Mouse (Mus musculus): Measurements from ENCODE around the gene Prep.
"Not testable (repeated sequence)": the region's sequence is repeated elsewhere in the genome, so short reads cannot be mapped to it uniquely, and the experiment has no call there.

Prep gene

GRCm38 (mm10) chr10:45121637-45122036 lies 54.6 kb downstream of the Prep start:
- DNase-seq, result no peak

- DNase-seq, result no peak
Measured at GRCm38 (mm10) chr10:45122476-45122875, 55.5 kb downstream of the Prep start.

- no peak for DNase-seq
Measured at GRCm38 (mm10) chr10:45123011-45123410, 56.0 kb downstream of the Prep start.

- DNase-seq, result no peak
Measured at GRCm38 (mm10) chr10:45129105-45129504, 62.1 kb downstream of the Prep start.

GRCm38 (mm10) chr10:45130004-45130403 lies 63.0 kb downstream of the Prep start:
- no peak for DNase-seq

- peak; percentile 83 for DNase-seq
Measured at GRCm38 (mm10) chr10:45132371-45132770, 65.4 kb downstream of the Prep start.

GRCm38 (mm10) chr10:45136806-45137205 lies 69.8 kb downstream of the Prep start:
- DNase-seq, result no peak

GRCm38 (mm10) chr10:45139910-45140309 lies 72.9 kb downstream of the Prep start:
- DNase-seq, result no peak

- DNase-seq, result no peak
Measured at GRCm38 (mm10) chr10:45140474-45141212, 73.6 kb downstream of the Prep start.

GRCm38 (mm10) chr10:45142359-45142758 lies 75.4 kb downstream of the Prep start:
- DNase-seq, result no peak

GRCm38 (mm10) chr10:45144038-45144817 lies 77.2 kb downstream of the Prep start:
- DNase-seq, result no peak

GRCm38 (mm10) chr10:45146821-45147220 lies 79.8 kb downstream of the Prep start:
- no peak for DNase-seq

GRCm38 (mm10) chr10:45151137-45151536 lies 84.1 kb downstream of the Prep start:
- DNase-seq, result no peak

GRCm38 (mm10) chr10:45151771-45152692 lies 85.0 kb downstream of the Prep start:
- no peak for DNase-seq

GRCm38 (mm10) chr10:45154557-45155060 lies 87.6 kb downstream of the Prep start:
- DNase-seq, result no peak

GRCm38 (mm10) chr10:45165851-45166250 lies 98.8 kb downstream of the Prep start:
- no peak for DNase-seq

GRCm38 (mm10) chr10:45173927-45174326 lies 106.9 kb downstream of the Prep start:
- DNase-seq, result no peak

GRCm38 (mm10) chr10:45174345-45174744 lies 107.3 kb downstream of the Prep start:
- DNase-seq, result no peak

GRCm38 (mm10) chr10:45177798-45178197 lies 110.8 kb downstream of the Prep start, which contains the start of gene Popdc3:
Gene Popdc3, plus strand, starts transcription at chr10:45178098.
- not testable (repeated sequence) for DNase-seq

- DNase-seq, result no peak
Measured at GRCm38 (mm10) chr10:45180677-45181326, 113.8 kb downstream of the Prep start.

GRCm38 (mm10) chr10:45181344-45181743 lies 114.3 kb downstream of the Prep start:
- DNase-seq, result no peak

- DNase-seq, result no peak
Measured at GRCm38 (mm10) chr10:45185457-45185856, 118.5 kb downstream of the Prep start.

Measured in thymus, postnatal 4 days (tissue).